In genomic region chr15:88864270-88865030, GRCm38 (mm10) we compare ENCODE assay signal across 8 mouse cellular contexts. TPM values are rescaled to one million over a fixed set of nuclear protein-coding genes. Genes with fewer than 3 reads are reported as not detected.
DNase-seq lines count a peak whose midpoint lies in the region; ATAC-seq and TF ChIP-seq lines count a peak whose summit lies in the region.

No protein-coding gene starts in this region.

- H3K27ac ChIP-seq in liver, adult 2 months (replicated peaks; ENCODE audit: insufficient read depth, low read depth, low read length) = peak overlapping the region; percentile 88
- peak overlapping the region; percentile 97 for H3K27ac ChIP-seq in forebrain, embryonic 13.5 days
- peak overlapping the region; percentile 98 for H3K27ac ChIP-seq in midbrain, embryonic 10.5 days (replicated peaks)

- peak overlapping the region; percentile 92 for H3K4me2 ChIP-seq in forebrain, embryonic 13.5 days

- no peak for TF ChIP-seq CTCF in liver, adult 2 months (IDR thresholded peaks at IDR 0.05; ENCODE audit: low read depth, low read length)

- ATAC-seq in forebrain, embryonic 13.5 days = peak; percentile 11

- DNase-seq in liver, adult 2 months (ENCODE audit: extremely low read depth, low read depth, low spot score) = peak; percentile 88
- no peak for DNase-seq in liver
- DNase-seq in adrenal gland, postnatal 25 days = peak; percentile 35
- peak; percentile 93 for DNase-seq in kidney, adult 9 months
- DNase-seq in midbrain, embryonic 10.5 days (ENCODE audit: low spot score) = peak; percentile 28
- DNase-seq in urinary bladder, postnatal 4 days (ENCODE audit: low spot score in 2 of 2) = no peak
- DNase-seq in urinary bladder, adult 18-20 months (ENCODE audit: low spot score in 2 of 2) = no peak

- no peaks in the 10 kb centered on the region for H3K27me3 ChIP-seq in liver, adult 2 months (ENCODE audit: control insufficient read depth, insufficient read depth, low read length)
- H3K27me3 ChIP-seq in forebrain, embryonic 13.5 days = no peaks in the 10 kb centered on the region
- H3K27me3 ChIP-seq in midbrain, embryonic 10.5 days (ENCODE audit: low read depth, poor library complexity, severe bottlenecking) = peaks cover 9% of the 10 kb centered on the region

- 5% methylated on average over 22 of the region's 22 CpGs for WGBS in liver, adult 2 months
- WGBS in forebrain, embryonic 13.5 days = 53% methylated on average over 22 of the region's 22 CpGs
- WGBS in midbrain, embryonic 10.5 days = 47% methylated on average over 22 of the region's 22 CpGs

- peak overlapping the region; percentile 100 for H3K9ac ChIP-seq in liver, adult 2 months (ENCODE audit: low read depth, low read length)
- peak overlapping the region; percentile 93 for H3K9ac ChIP-seq in forebrain, embryonic 13.5 days

- peaks cover 18% of the 10 kb centered on the region for H3K36me3 ChIP-seq in liver, adult 2 months (ENCODE audit: control insufficient read depth, insufficient read depth, low read length)
- H3K36me3 ChIP-seq in forebrain, embryonic 13.5 days (ENCODE audit: poor library complexity, severe bottlenecking) = peaks cover 34% of the 10 kb centered on the region
- peaks cover 41% of the 10 kb centered on the region for H3K36me3 ChIP-seq in midbrain, embryonic 10.5 days

- H3K4me1 ChIP-seq in liver, adult 2 months (ENCODE audit: control insufficient read depth, insufficient read depth, low read length) = peaks cover 32% of the 10 kb centered on the region
- H3K4me1 ChIP-seq in forebrain, embryonic 13.5 days = peaks cover 35% of the 10 kb centered on the region
- H3K4me1 ChIP-seq in midbrain, embryonic 10.5 days = peaks cover 68% of the 10 kb centered on the region

- H3K79me2 ChIP-seq in liver, adult 2 months (ENCODE audit: control insufficient read depth, insufficient read depth, low read length) = peaks cover 18% of the 10 kb centered on the region

- 0 out of 2 replicates have a peak, but pooled peaks have one; percentile 1 for TF ChIP-seq POLR2A in liver, adult 2 months (IDR thresholded peaks at IDR 0.05; ENCODE audit: extremely low read depth, insufficient read depth, low read length)

- peak overlapping the region; percentile 97 for H3K4me3 ChIP-seq in liver, adult 2 months (ENCODE audit: insufficient read depth, low read depth, low read length)
- H3K4me3 ChIP-seq in forebrain, embryonic 13.5 days = peak overlapping the region; percentile 92
- peak overlapping the region; percentile 97 for H3K4me3 ChIP-seq in midbrain, embryonic 10.5 days

- no peaks in the 10 kb centered on the region for H3K9me3 ChIP-seq in forebrain, embryonic 13.5 days (replicated peaks)
- 0 out of 2 replicates have a peak, but pooled peaks cover 7% of the 10 kb centered on the region for H3K9me3 ChIP-seq in midbrain, embryonic 10.5 days (replicated peaks)

RNA-seq across cellular contexts. Expression of gene Pim3, which starts 2.5 kb away (rescaled TPM):
- 59.7 and 68.3 TPM in 2 replicates for total RNA-seq in liver, adult 2 months (2014; rRNA removed)
- polyA plus RNA-seq in liver, adult 2 months (2012; rRNA removed) = 17.7 and 31.2 TPM in 2 replicates
- 71.8 and 89.5 TPM in 2 replicates for total RNA-seq in adrenal gland, postnatal 25 days (2021)
- 42.7 and 49.4 TPM in 2 replicates for polyA plus RNA-seq in forebrain, embryonic 13.5 days (2015; fragmentation: Nextera tagmentation; extraction: Ambion mirVana)
- 36.9 TPM in 2 replicates for polyA plus RNA-seq in midbrain, embryonic 10.5 days (2016; fragmentation: Nextera tagmentation; extraction: Ambion mirVana)

RNA-seq across cellular contexts. Expression of gene Creld2, which starts 45.0 kb away (rescaled TPM):
- total RNA-seq in liver, adult 2 months (2014; rRNA removed) = 51.4 and 70.2 TPM in 2 replicates
- 32.6 and 32.9 TPM in 2 replicates for polyA plus RNA-seq in liver, adult 2 months (2012; rRNA removed)
- total RNA-seq in adrenal gland, postnatal 25 days (2021) = 35.1 and 37.8 TPM in 2 replicates
- 62.2 and 63.6 TPM in 2 replicates for polyA plus RNA-seq in forebrain, embryonic 13.5 days (2015; fragmentation: Nextera tagmentation; extraction: Ambion mirVana)
- 94.7 and 110 TPM in 2 replicates for polyA plus RNA-seq in midbrain, embryonic 10.5 days (2016; fragmentation: Nextera tagmentation; extraction: Ambion mirVana)

RNA-seq across cellular contexts. Expression of gene Alg12, which starts 45.3 kb away (rescaled TPM):
- total RNA-seq in liver, adult 2 months (2014; rRNA removed) = 4.9 and 5.8 TPM in 2 replicates
- 9.4 and 14.4 TPM in 2 replicates for polyA plus RNA-seq in liver, adult 2 months (2012; rRNA removed)
- 13.7 and 16.3 TPM in 2 replicates for total RNA-seq in adrenal gland, postnatal 25 days (2021)
- polyA plus RNA-seq in forebrain, embryonic 13.5 days (2015; fragmentation: Nextera tagmentation; extraction: Ambion mirVana) = 7.6 and 9.5 TPM in 2 replicates
- 11.7 and 11.9 TPM in 2 replicates for polyA plus RNA-seq in midbrain, embryonic 10.5 days (2016; fragmentation: Nextera tagmentation; extraction: Ambion mirVana)

Comparison
In these comparisons a context has a peak if more than half of its experiments do, and no peak if none do; other contexts are left out.
1. DNase-seq: peak in liver, adult 2 months (single experiment), adrenal gland, postnatal 25 days (single experiment), kidney, adult 9 months (single experiment) and midbrain, embryonic 10.5 days (single experiment); none in liver (single experiment), urinary bladder, postnatal 4 days (0 of 2) and urinary bladder, adult 18-20 months (0 of 2).
2. Peak in every context shown above with its lines, with median percentiles within 50 percentile points of each other: H3K27ac ChIP-seq and H3K4me3 ChIP-seq.